Mouse (Mus musculus) central nervous system, embryonic 14 days (tissue): Measurements from ENCODE around the gene Slco6d1. TPM values are rescaled to one million over a fixed set of nuclear protein-coding genes. Genes with fewer than 3 reads are reported as not detected.

Experiments used
- polyA plus RNA-seq: library from polyadenylated mRNA; depleted of rRNA; stranded (reverse); fragments of >200 nt; gene quantifications from 2 replicates; pipeline ENCODE4 v1.2.3, GENCODE M21; 2012; rRNA removed

Slco6d1 gene
- polyA plus RNA-seq: not detected in 2 replicates

DNA sequence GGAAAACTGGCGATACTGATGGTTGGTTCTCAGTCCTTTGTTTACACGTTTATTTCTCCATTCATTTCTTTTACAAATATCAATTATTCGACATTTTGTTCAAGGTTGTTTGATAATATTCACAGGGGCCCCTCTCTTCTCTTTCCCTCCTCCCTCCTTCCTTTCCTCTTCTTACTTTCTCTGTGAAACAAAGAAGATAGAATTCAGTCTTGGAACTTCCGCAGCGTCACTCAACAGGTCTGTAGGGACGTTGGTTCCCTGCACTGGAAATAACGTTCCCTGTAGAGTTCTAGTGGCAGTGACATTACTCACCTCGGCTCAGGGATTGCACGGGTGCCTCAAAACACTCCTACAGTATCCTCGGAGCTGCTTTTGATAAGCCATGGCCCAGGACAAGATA, at the start of gene Slco6d1:
Gene Slco6d1 (plus strand): TSS at position 301 of the 400 bp plus-strand sequence.

